Mouse (Mus musculus) thymus, adult 2 months (tissue): Measurements from ENCODE around the gene Cfap99. TPM values are rescaled to one million over a fixed set of nuclear protein-coding genes. Genes with fewer than 3 reads are reported as not detected.

Experiments used
- DNase-seq: peaks from one replicate; pipeline ENCODE4 v3.0.0; 2021
- H3K27ac ChIP-seq: fragments of 200-500 bp; 2 replicates; pipeline ENCODE4 v1.5.1; 2012; ENCODE audit warnings: low read length, control low read depth; ENCODE audit not compliant: control insufficient read depth, insufficient read depth
- H3K27me3 ChIP-seq: fragments of 200-500 bp; 2 replicates; pipeline ENCODE4 v1.6.1; 2012; ENCODE audit warnings: mild to moderate bottlenecking, low read length, moderate library complexity, mixed read lengths; ENCODE audit not compliant: control insufficient read depth, insufficient read depth
- H3K36me3 ChIP-seq: fragments of 200-500 bp; 2 replicates; pipeline ENCODE4 v1.6.1; 2012; ENCODE audit warnings: mild to moderate bottlenecking, low read length, moderate library complexity; ENCODE audit not compliant: control insufficient read depth, insufficient read depth
- H3K4me1 ChIP-seq: fragments of 200-500 bp; replicated peaks from 2 replicates; pipeline ENCODE4 v1.6.1; 2012; ENCODE audit warnings: low read length; ENCODE audit not compliant: control insufficient read depth, insufficient read depth
- H3K4me3 ChIP-seq: fragments of 200-500 bp; 2 replicates; pipeline ENCODE4 v1.5.1; 2012; ENCODE audit warnings: mild to moderate bottlenecking, low read length, control low read depth, moderate library complexity; ENCODE audit not compliant: control insufficient read depth, insufficient read depth
- CTCF ChIP-seq: fragments of 200-500 bp; IDR thresholded peaks from 2 replicates; pipeline ENCODE4 v1.5.1; 2012; ENCODE audit warnings: mild to moderate bottlenecking, control low read depth, low read length, moderate library complexity, borderline replicate concordance; ENCODE audit not compliant: control insufficient read depth, poor library complexity, insufficient read depth; ENCODE audit errors: extremely low read depth
- POLR2A ChIP-seq: fragments of 200-500 bp; IDR thresholded peaks from 2 replicates; pipeline ENCODE4 v1.6.1; 2012; ENCODE audit warnings: mild to moderate bottlenecking, low read length, control low read depth, moderate library complexity; ENCODE audit not compliant: control insufficient read depth, poor library complexity, insufficient read depth; ENCODE audit errors: extremely low read depth
- WGBS: fragments of 180-500 bp; shearing (Covaris S2); methylation state at CpG from one replicate; pipeline ENCODE4 v1.1.7; 2018; 5-methylcytosine and 5-hydroxymethylcytosine counted together
- polyA plus RNA-seq: library from polyadenylated mRNA; depleted of rRNA; stranded (reverse); fragments of >200 nt; gene quantifications from 2 replicates; pipeline ENCODE4 v1.2.3, GENCODE M21; 2012

Gene Cfap99
- polyA plus RNA-seq, 1 experiment = not detected

- Histone ChIP-seq H3K4me3 (no peak overlapping the region), H3K27me3 (no peaks in the 10 kb centered on the region), H3K27ac (no peak overlapping the region), H3K36me3 (no peaks in the 10 kb centered on the region), H3K4me1 (no peaks in the 10 kb centered on the region)
- TF ChIP-seq CTCF (no peak), POLR2A (no peak)
- 92% methylated on average over 16 of the region's 16 CpGs for WGBS
- DNase-seq = no peak
Measured at GRCm38 (mm10) chr5:34269197-34269920, 19.0 kb upstream of the Cfap99 start.

- 71% methylated on average over 12 of the region's 12 CpGs for WGBS
- no peak overlapping the region for H3K4me3 ChIP-seq
Measured at GRCm38 (mm10) chr5:34269921-34270465, 18.4 kb upstream of the Cfap99 start.

GRCm38 (mm10) chr5:34271743-34272142, 16.7 kb upstream of the Cfap99 start:
- DNase-seq = peak; percentile 66
- Histone ChIP-seq H3K4me1 (no peaks in the 10 kb centered on the region), H3K27ac (no peak overlapping the region), H3K4me3 (no peak overlapping the region), H3K36me3 (no peaks in the 10 kb centered on the region), H3K27me3 (no peaks in the 10 kb centered on the region)
- WGBS = 36% methylated on average over 4 of the region's 4 CpGs
- no peak for TF ChIP-seq POLR2A
- TF ChIP-seq CTCF = peak; percentile 61; the same call in 1 of the 2 replicates

More at GRCm38 (mm10) chr5:34269921-34270465, 18.4 kb upstream of the Cfap99 start:
- DNase-seq = no peak
- Histone ChIP-seq H3K27ac (no peak overlapping the region), H3K27me3 (no peaks in the 10 kb centered on the region), H3K4me1 (no peaks in the 10 kb centered on the region), H3K36me3 (no peaks in the 10 kb centered on the region)
- TF ChIP-seq POLR2A (no peak), CTCF (no peak)

- H3K27ac ChIP-seq = no peak overlapping the region
- no peak for TF ChIP-seq POLR2A
- no peak for TF ChIP-seq CTCF
- H3K27me3 ChIP-seq = no peaks in the 10 kb centered on the region
- no peaks in the 10 kb centered on the region for H3K4me1 ChIP-seq
- no peaks in the 10 kb centered on the region for H3K36me3 ChIP-seq
- 87% methylated on average over 5 of the region's 5 CpGs for WGBS
- no peak for DNase-seq
- no peak overlapping the region for H3K4me3 ChIP-seq
Measured at GRCm38 (mm10) chr5:34273251-34273681, 15.1 kb upstream of the Cfap99 start.

- Histone ChIP-seq H3K27ac (no peak overlapping the region), H3K4me3 (no peak overlapping the region), H3K4me1 (no peaks in the 10 kb centered on the region), H3K36me3 (no peaks in the 10 kb centered on the region), H3K27me3 (no peaks in the 10 kb centered on the region)
- TF ChIP-seq POLR2A (no peak), CTCF (no peak)
- 94% methylated on average over 3 of the region's 3 CpGs for WGBS
- DNase-seq = no peak
Measured at GRCm38 (mm10) chr5:34274268-34274667, 14.1 kb upstream of the Cfap99 start.

GRCm38 (mm10) chr5:34274676-34275293, 13.6 kb upstream of the Cfap99 start:
- no peak for DNase-seq
- 95% methylated on average over 10 of the region's 10 CpGs for WGBS
- Histone ChIP-seq H3K36me3 (no peaks in the 10 kb centered on the region), H3K27ac (no peak overlapping the region), H3K4me1 (no peaks in the 10 kb centered on the region), H3K4me3 (no peak overlapping the region), H3K27me3 (no peaks in the 10 kb centered on the region)
- TF ChIP-seq POLR2A = no peak
- no peak for TF ChIP-seq CTCF
